Mouse (Mus musculus) testis, adult 2 months (tissue): ENCODE data around the gene Tab2.

ENCODE experiments used
- CTCF ChIP-seq: fragments of 200-500 bp; IDR thresholded peaks from 2 replicates; pipeline ENCODE4 v1.5.1; 2012; ENCODE audit warnings: low read depth, mild to moderate bottlenecking, inconsistent platforms, low read length, moderate library complexity; ENCODE audit not compliant: control insufficient read depth, insufficient read depth, insufficient replicate concordance
- POLR2A ChIP-seq: fragments of 200-500 bp; IDR thresholded peaks from 2 replicates; pipeline ENCODE4 v1.6.1; 2012; ENCODE audit warnings: low read depth, mild to moderate bottlenecking, inconsistent platforms, low read length, moderate library complexity; ENCODE audit not compliant: control insufficient read depth

DNA sequence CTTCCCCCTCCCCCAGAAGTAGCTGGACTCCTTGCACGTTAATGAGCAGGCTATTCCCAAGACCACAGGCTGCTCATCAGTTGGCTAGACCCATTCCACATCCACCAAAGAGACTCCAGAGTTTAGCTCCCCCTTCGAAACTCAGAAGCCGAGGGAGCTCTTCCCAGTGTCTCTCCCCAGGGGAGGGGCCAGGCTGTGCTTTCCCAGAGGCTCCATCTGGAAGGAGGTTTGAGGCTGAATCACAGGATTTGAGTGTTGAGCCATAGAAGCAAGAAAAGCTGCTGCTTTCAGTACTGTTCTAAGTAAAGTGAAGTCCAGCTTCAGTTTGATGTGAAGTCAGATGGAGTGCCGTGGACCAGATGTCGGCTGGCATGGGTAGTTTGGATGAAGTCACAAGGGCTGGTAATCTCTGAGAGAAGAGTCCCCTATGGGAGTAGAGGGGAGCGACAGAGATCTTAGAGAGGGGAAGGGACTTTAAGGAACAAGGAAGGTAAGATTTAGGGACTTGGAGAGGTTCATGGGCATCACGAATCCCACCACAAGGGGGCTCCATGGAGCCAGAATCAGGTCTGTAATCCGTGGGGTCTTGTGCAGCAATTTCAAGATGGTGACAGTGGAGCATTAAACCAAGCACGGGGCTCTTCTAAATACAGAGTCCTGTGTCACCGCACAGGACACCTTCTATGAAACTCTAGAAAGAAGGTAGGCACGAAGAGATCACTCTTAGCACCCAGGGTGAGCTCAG lies 85.3 kb downstream of the Tab2 start:
- TF ChIP-seq POLR2A (no peak), CTCF (no peak)
